Mouse (Mus musculus): Measurements from ENCODE around the gene Csn1s2b.
A peak's percentile ranks its signal among the peaks of the same experiment; 100 is the strongest.

Gene Csn1s2b

GRCm38 (mm10) chr5:87807782-87808181 is at the start of gene Csn1s2b:
Gene Csn1s2b (plus strand): TSS chr5:87808082.
- no peak for DNase-seq (ENCODE audit: low read depth, low spot score)

- no peak for DNase-seq (ENCODE audit: low read depth, low spot score)
These were observed 43.3 kb upstream of the Csn1s2b start for GRCm38 (mm10) chr5:87764546-87764945.

GRCm38 (mm10) chr5:87772151-87772550 is 35.7 kb upstream of the Csn1s2b start:
- DNase-seq (ENCODE audit: low read depth, low spot score): peak; percentile 40

GRCm38 (mm10) chr5:87774267-87774666 is 33.6 kb upstream of the Csn1s2b start, which contains the start of gene Csn1s2a:
Gene Csn1s2a (plus strand): TSS chr5:87774567.
- no peak for DNase-seq (ENCODE audit: low read depth, low spot score)

GRCm38 (mm10) chr5:87782731-87783130 is 25.2 kb upstream of the Csn1s2b start:
- DNase-seq (ENCODE audit: low read depth, low spot score): no peak

- DNase-seq (ENCODE audit: low read depth, low spot score): no peak
These were observed 1.4 kb downstream of the Csn1s2b start for GRCm38 (mm10) chr5:87809253-87809652.

GRCm38 (mm10) chr5:87825386-87825785 is 17.5 kb downstream of the Csn1s2b start, which contains the start of gene Prr27:
Gene Prr27 (plus strand): TSS chr5:87825686.
- no peak for DNase-seq (ENCODE audit: low read depth, low spot score)

- DNase-seq (ENCODE audit: low read depth, low spot score): no peak
These were observed 47.3 kb downstream of the Csn1s2b start for GRCm38 (mm10) chr5:87855136-87855716.

GRCm38 (mm10) chr5:87870084-87870483 is 62.2 kb downstream of the Csn1s2b start:
- DNase-seq (ENCODE audit: low read depth, low spot score): no peak

- no peak for DNase-seq (ENCODE audit: low read depth, low spot score)
These were observed 63.5 kb downstream of the Csn1s2b start for GRCm38 (mm10) chr5:87871423-87871822.

Data from WW6 (cell line).